Mouse (Mus musculus): ENCODE measurements around the gene Zfp93.

Zfp93 gene

GRCm38 (mm10) chr7:24291387-24292090 is 21.3 kb downstream of the Zfp93 start:
- DNase-seq, result no peak

- DNase-seq, result no peak
Measured at GRCm38 (mm10) chr7:24293061-24293851, 23.0 kb downstream of the Zfp93 start.

GRCm38 (mm10) chr7:24294763-24295162 is 24.5 kb downstream of the Zfp93 start:
- DNase-seq, result no peak

- DNase-seq, result no peak
Measured at GRCm38 (mm10) chr7:24295376-24295775, 25.2 kb downstream of the Zfp93 start.

GRCm38 (mm10) chr7:24296386-24296785 is 26.2 kb downstream of the Zfp93 start:
- DNase-seq, result no peak

- DNase-seq, result no peak
Measured at GRCm38 (mm10) chr7:24297361-24298095, 27.3 kb downstream of the Zfp93 start.

GRCm38 (mm10) chr7:24298635-24298972 is 28.4 kb downstream of the Zfp93 start:
- DNase-seq, result no peak

GRCm38 (mm10) chr7:24298973-24299708 is 28.9 kb downstream of the Zfp93 start:
- peak; percentile 39 to 55 for DNase-seq

GRCm38 (mm10) chr7:24299823-24300481 is 29.7 kb downstream of the Zfp93 start:
- no peak for DNase-seq

- DNase-seq, result peak in 1 of 2 experiments; percentile 25
Measured at GRCm38 (mm10) chr7:24300771-24301282, 30.6 kb downstream of the Zfp93 start, which contains the start of gene Zfp61. TSS of gene Zfp61 (minus strand) at chr7:24301232.

GRCm38 (mm10) chr7:24315726-24316566 is 45.7 kb downstream of the Zfp93 start:
- no peak for DNase-seq

GRCm38 (mm10) chr7:24316567-24317092 is 46.4 kb downstream of the Zfp93 start, which contains the start of gene Zfp94:
TSS of gene Zfp94 (minus strand) at chr7:24316666.
- DNase-seq, result peak; percentile 89

- DNase-seq, result no peak
Measured at GRCm38 (mm10) chr7:24318942-24319341, 48.7 kb downstream of the Zfp93 start.

- DNase-seq, result no peak
Measured at GRCm38 (mm10) chr7:24322593-24322992, 52.4 kb downstream of the Zfp93 start.

GRCm38 (mm10) chr7:24325197-24325596 is 55.0 kb downstream of the Zfp93 start:
- no peak for DNase-seq

- no peak for DNase-seq
Measured at GRCm38 (mm10) chr7:24325675-24326128, 55.5 kb downstream of the Zfp93 start.

GRCm38 (mm10) chr7:24326273-24327135 is 56.3 kb downstream of the Zfp93 start:
- no peak for DNase-seq

Data from spleen, adult 18-20 months (tissue).